In genomic region chr3:28410269-28410668, GRCm38 (mm10) we compare ENCODE assay signal across 9 mouse cellular contexts.
A peak's percentile ranks its signal among the peaks of the same experiment; 100 is the strongest.
DNase-seq lines count a peak whose midpoint lies in the region; ATAC-seq and TF ChIP-seq lines count a peak whose summit lies in the region.
"Had no signal": no experiment of that assay in that cellular context is flagged by ENCODE, and none has a peak within 500 bp of the region (broad histone marks: within the 10 kb centered on the region; RNA-seq: fewer than 3 reads in every experiment).

No protein-coding gene starts in this region.

- no peak overlapping the region for H3K4me3 ChIP-seq in hindbrain, embryonic 11.5 days (ENCODE audit: low read depth, low read length)
- H3K4me3 ChIP-seq in hindbrain, embryonic 10.5 days, result no peak overlapping the region
- no peak overlapping the region for H3K4me3 ChIP-seq in neural tube, embryonic 11.5 days (ENCODE audit: low read depth, low read length)
- H3K4me3 ChIP-seq in neural tube, embryonic 15.5 days (replicated peaks), result no peak overlapping the region
- H3K4me3 ChIP-seq in stomach, postnatal 0 days (ENCODE audit: low read depth, low read length), result no peak overlapping the region
- H3K4me3 ChIP-seq: midbrain, embryonic 12.5 days had no signal

- WGBS in hindbrain, embryonic 11.5 days, result 77% methylated on average over 3 of the region's 3 CpGs
- 82% methylated on average over 3 of the region's 3 CpGs for WGBS in hindbrain, embryonic 10.5 days
- whole genome bisulfite sequencing in neural tube, embryonic 11.5 days, result 75% methylated on average over 3 of the region's 3 CpGs
- WGBS in neural tube, embryonic 15.5 days, result 61% methylated on average over 3 of the region's 3 CpGs
- 78% methylated on average over 3 of the region's 3 CpGs for WGBS in stomach, postnatal 0 days

- ATAC-seq in hindbrain, embryonic 11.5 days (ENCODE audit: low FRiP score), result peak; percentile 53; the same call in 1 of the 2 replicates
- ATAC-seq in neural tube, embryonic 11.5 days (ENCODE audit: insufficient read depth, low FRiP score, low TSS enrichment), result peak; percentile 53; the same call in 1 of the 2 replicates
- no peak for ATAC-seq in neural tube, embryonic 15.5 days (ENCODE audit: low FRiP score)
- no peak for ATAC-seq in stomach, postnatal 0 days (ENCODE audit: low FRiP score, low TSS enrichment)

- DNase-seq in hindbrain, embryonic 11.5 days (ENCODE audit: low spot score), result no peak
- no peak for DNase-seq in hindbrain, embryonic 10.5 days (ENCODE audit: low spot score)
- no peak for DNase-seq in neural tube, embryonic 11.5 days (ENCODE audit: low spot score)
- DNase-seq in embryo, embryonic 10.5 days (ENCODE audit: low spot score), result peak; percentile 30
- no peak for DNase-seq in stomach, postnatal 0 days (ENCODE audit: low spot score)
- DNase-seq in gastrocnemius, postnatal 36 days, result no peak
- DNase-seq: thymus, postnatal 36 days had no signal

- no peaks in the 10 kb centered on the region for H3K9me3 ChIP-seq in hindbrain, embryonic 11.5 days (ENCODE audit: control insufficient read depth, low read length)
- no peaks in the 10 kb centered on the region for H3K9me3 ChIP-seq in hindbrain, embryonic 10.5 days
- no peaks in the 10 kb centered on the region for H3K9me3 ChIP-seq in neural tube, embryonic 11.5 days (ENCODE audit: control insufficient read depth, low read length)
- no peaks in the 10 kb centered on the region for H3K9me3 ChIP-seq in neural tube, embryonic 15.5 days (replicated peaks)
- H3K9me3 ChIP-seq in stomach, postnatal 0 days (ENCODE audit: control insufficient read depth, low read length), result no peaks in the 10 kb centered on the region
- H3K9me3 ChIP-seq: midbrain, embryonic 12.5 days had no signal

- H3K4me2 ChIP-seq in hindbrain, embryonic 11.5 days (replicated peaks; ENCODE audit: low read depth, low read length), result no peak overlapping the region
- no peak overlapping the region for H3K4me2 ChIP-seq in neural tube, embryonic 11.5 days (ENCODE audit: low read depth)
- H3K4me2 ChIP-seq in neural tube, embryonic 15.5 days, result no peak overlapping the region
- H3K4me2 ChIP-seq in stomach, postnatal 0 days (replicated peaks; ENCODE audit: low read depth), result no peak overlapping the region
- H3K4me2 ChIP-seq: midbrain, embryonic 12.5 days had no signal

- H3K4me1 ChIP-seq in hindbrain, embryonic 11.5 days (replicated peaks; ENCODE audit: control insufficient read depth, insufficient read depth, low read length), result 0 out of 2 replicates have a peak, but pooled peaks cover 3% of the 10 kb centered on the region
- peaks cover 11% of the 10 kb centered on the region for H3K4me1 ChIP-seq in hindbrain, embryonic 10.5 days (replicated peaks)
- H3K4me1 ChIP-seq in neural tube, embryonic 11.5 days (ENCODE audit: control insufficient read depth, insufficient read depth, low read length), result no peaks in the 10 kb centered on the region
- peaks cover 16% of the 10 kb centered on the region for H3K4me1 ChIP-seq in neural tube, embryonic 15.5 days
- H3K4me1 ChIP-seq in stomach, postnatal 0 days (replicated peaks; ENCODE audit: control insufficient read depth, insufficient read depth), result no peaks in the 10 kb centered on the region

- H3K36me3 ChIP-seq in hindbrain, embryonic 11.5 days (ENCODE audit: control insufficient read depth, insufficient read depth, low read length), result no peaks in the 10 kb centered on the region
- no peaks in the 10 kb centered on the region for H3K36me3 ChIP-seq in hindbrain, embryonic 10.5 days
- no peaks in the 10 kb centered on the region for H3K36me3 ChIP-seq in neural tube, embryonic 11.5 days (ENCODE audit: control insufficient read depth, insufficient read depth, low read length)
- no peaks in the 10 kb centered on the region for H3K36me3 ChIP-seq in neural tube, embryonic 15.5 days
- no peaks in the 10 kb centered on the region for H3K36me3 ChIP-seq in stomach, postnatal 0 days (ENCODE audit: control insufficient read depth, insufficient read depth, low read length)
- H3K36me3 ChIP-seq: midbrain, embryonic 12.5 days had no signal

- no peaks in the 10 kb centered on the region for H3K27me3 ChIP-seq in hindbrain, embryonic 11.5 days (ENCODE audit: control insufficient read depth, insufficient read depth, low read length)
- H3K27me3 ChIP-seq in hindbrain, embryonic 10.5 days (ENCODE audit: insufficient read depth, poor library complexity, severe bottlenecking), result no peaks in the 10 kb centered on the region
- H3K27me3 ChIP-seq in neural tube, embryonic 11.5 days (ENCODE audit: control insufficient read depth, insufficient read depth, low read length), result no peaks in the 10 kb centered on the region
- no peaks in the 10 kb centered on the region for H3K27me3 ChIP-seq in neural tube, embryonic 15.5 days (replicated peaks)
- H3K27me3 ChIP-seq in stomach, postnatal 0 days (ENCODE audit: control insufficient read depth, insufficient read depth, low read length), result no peaks in the 10 kb centered on the region
- H3K27me3 ChIP-seq: midbrain, embryonic 12.5 days had no signal

- peak; percentile 59 for TF ChIP-seq CTCF in stomach, postnatal 0 days (IDR thresholded peaks at IDR 0.05; ENCODE audit: low read depth)

- no peak overlapping the region for H3K9ac ChIP-seq in hindbrain, embryonic 11.5 days (ENCODE audit: low read depth, low read length)
- no peak overlapping the region for H3K9ac ChIP-seq in neural tube, embryonic 11.5 days (ENCODE audit: low read length)
- no peak overlapping the region for H3K9ac ChIP-seq in neural tube, embryonic 15.5 days (replicated peaks)
- no peak overlapping the region for H3K9ac ChIP-seq in stomach, postnatal 0 days (ENCODE audit: low read length)
- H3K9ac ChIP-seq: midbrain, embryonic 12.5 days had no signal

- TF ChIP-seq EP300 in stomach, postnatal 0 days (optimal IDR thresholded peaks at IDR 0.05), result no peak

- intact Hi-C loops in gastrocnemius, postnatal 36 days (cut with DNase I), result loop anchor here (10.0 kb wide), 1 partner anchor 245 kb away; no protein-coding TSS in a partner anchor

- H3K27ac ChIP-seq in hindbrain, embryonic 11.5 days (ENCODE audit: low read depth, low read length), result no peak overlapping the region
- H3K27ac ChIP-seq in hindbrain, embryonic 10.5 days, result no peak overlapping the region
- no peak overlapping the region for H3K27ac ChIP-seq in neural tube, embryonic 11.5 days (ENCODE audit: low read depth, low read length)
- no peak overlapping the region for H3K27ac ChIP-seq in neural tube, embryonic 15.5 days (replicated peaks)
- no peak overlapping the region for H3K27ac ChIP-seq in stomach, postnatal 0 days (replicated peaks)

Comparison
In these comparisons a context has a peak if more than half of its experiments do, and no peak if none do; other contexts are left out.
1. ATAC-seq: peak in hindbrain, embryonic 11.5 days (single experiment) and neural tube, embryonic 11.5 days (single experiment); none in neural tube, embryonic 15.5 days (single experiment) and stomach, postnatal 0 days (single experiment).